Mouse (Mus musculus): Measurements from ENCODE around the gene Dgke. TPM values are rescaled to one million over a fixed set of nuclear protein-coding genes. Genes with fewer than 3 reads are reported as not detected.

Dgke gene
- polyA plus RNA-seq, 1 experiment from 2014 or later: 10.6 TPM

DNA sequence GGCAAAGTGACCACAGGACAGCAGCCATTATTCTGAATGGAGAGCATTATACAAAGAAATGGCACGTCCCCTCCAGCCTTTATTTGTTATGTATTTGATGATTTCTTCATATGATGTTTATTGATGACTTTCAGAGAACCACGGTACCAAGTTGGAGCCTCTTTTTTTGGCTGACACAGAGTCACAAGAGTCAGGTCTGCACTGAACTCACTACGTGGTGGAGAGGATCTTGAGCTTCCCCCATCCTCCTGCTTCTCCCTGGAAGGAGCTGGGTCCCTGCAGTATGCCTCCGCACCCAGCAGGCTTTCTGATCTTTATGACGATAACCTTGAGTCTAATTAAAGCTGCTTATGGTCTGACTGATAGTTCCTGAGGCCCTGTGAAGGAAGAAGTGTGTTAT lies 4.9 kb upstream of the Dgke start:
- H3K4me3 ChIP-seq: no peak overlapping the region
- H3K27ac ChIP-seq: no peak overlapping the region
- H3K4me2 ChIP-seq (replicated peaks): no peak overlapping the region
- peaks cover 5% of the 10 kb centered on the region; the same call in 1 of the 2 replicates for H3K4me1 ChIP-seq
- ATAC-seq (ENCODE audit: low FRiP score): no peak
- no peak overlapping the region for H3K9ac ChIP-seq
- no peaks in the 10 kb centered on the region for H3K36me3 ChIP-seq
- H3K27me3 ChIP-seq: no peaks in the 10 kb centered on the region
- WGBS: 79% methylated on average over 5 of the region's 5 CpGs
- H3K9me3 ChIP-seq (replicated peaks): no peaks in the 10 kb centered on the region

DNA sequence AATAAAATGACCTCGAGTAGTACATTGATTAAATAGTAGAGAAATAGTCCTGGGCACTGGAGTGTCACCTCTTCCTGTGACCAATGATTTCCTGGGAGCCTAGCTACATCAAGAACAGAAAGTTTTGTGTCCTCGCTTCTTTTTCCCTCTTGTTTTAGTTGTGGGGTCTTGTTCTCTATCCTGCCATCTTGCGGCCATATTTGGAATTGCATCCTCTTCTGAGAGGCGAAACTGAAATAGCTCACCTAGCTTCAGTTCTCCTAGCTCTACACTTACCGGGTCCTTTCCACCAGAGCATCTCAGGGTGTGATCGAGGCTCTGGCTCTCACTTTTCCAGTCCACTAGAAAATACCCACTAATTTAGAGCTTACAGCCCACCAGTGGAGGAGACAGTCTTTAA lies 2.7 kb upstream of the Dgke start:
- Histone ChIP-seq H3K4me3 (no peak overlapping the region), H3K36me3 (no peaks in the 10 kb centered on the region), H3K4me2 (replicated peaks) (no peak overlapping the region), H3K27ac (no peak overlapping the region), H3K4me1 (no peaks in the 10 kb centered on the region), H3K27me3 (no peaks in the 10 kb centered on the region), H3K9me3 (replicated peaks) (0 out of 2 replicates have a peak, but pooled peaks cover 5% of the 10 kb centered on the region), H3K9ac (no peak overlapping the region)
- WGBS: 25% methylated on average over 6 of the region's 6 CpGs
- no peak for ATAC-seq (ENCODE audit: low FRiP score)

DNA sequence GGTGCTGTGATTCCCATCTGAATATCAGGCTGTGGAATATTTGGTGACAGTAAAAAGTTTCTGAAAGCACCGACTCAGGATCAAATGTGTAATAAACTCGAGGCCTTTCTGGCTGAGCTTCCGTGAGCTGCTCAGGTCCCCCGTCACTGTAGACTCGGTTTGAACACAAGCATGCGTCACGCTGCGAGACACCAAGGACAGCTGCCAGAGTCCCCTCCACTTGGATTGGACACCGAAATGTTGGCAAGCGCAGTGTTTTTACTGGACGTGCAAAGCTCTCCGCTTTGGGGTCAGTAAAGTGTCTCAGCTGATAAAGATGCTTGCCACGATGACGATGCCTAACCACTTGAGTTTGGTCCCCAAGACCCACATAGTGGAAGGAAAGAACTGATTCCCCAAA lies 2.0 kb upstream of the Dgke start:
- no peak overlapping the region for H3K27ac ChIP-seq
- no peaks in the 10 kb centered on the region for H3K36me3 ChIP-seq
- no peak for ATAC-seq (ENCODE audit: low FRiP score)
- WGBS: 97% methylated on average over 14 of the region's 14 CpGs
- no peak overlapping the region for H3K9ac ChIP-seq
- H3K4me1 ChIP-seq: no peaks in the 10 kb centered on the region
- no peak overlapping the region for H3K4me3 ChIP-seq
- no peak overlapping the region for H3K4me2 ChIP-seq (replicated peaks)
- 0 out of 2 replicates have a peak, but pooled peaks cover 5% of the 10 kb centered on the region for H3K9me3 ChIP-seq (replicated peaks)
- no peaks in the 10 kb centered on the region for H3K27me3 ChIP-seq

DNA sequence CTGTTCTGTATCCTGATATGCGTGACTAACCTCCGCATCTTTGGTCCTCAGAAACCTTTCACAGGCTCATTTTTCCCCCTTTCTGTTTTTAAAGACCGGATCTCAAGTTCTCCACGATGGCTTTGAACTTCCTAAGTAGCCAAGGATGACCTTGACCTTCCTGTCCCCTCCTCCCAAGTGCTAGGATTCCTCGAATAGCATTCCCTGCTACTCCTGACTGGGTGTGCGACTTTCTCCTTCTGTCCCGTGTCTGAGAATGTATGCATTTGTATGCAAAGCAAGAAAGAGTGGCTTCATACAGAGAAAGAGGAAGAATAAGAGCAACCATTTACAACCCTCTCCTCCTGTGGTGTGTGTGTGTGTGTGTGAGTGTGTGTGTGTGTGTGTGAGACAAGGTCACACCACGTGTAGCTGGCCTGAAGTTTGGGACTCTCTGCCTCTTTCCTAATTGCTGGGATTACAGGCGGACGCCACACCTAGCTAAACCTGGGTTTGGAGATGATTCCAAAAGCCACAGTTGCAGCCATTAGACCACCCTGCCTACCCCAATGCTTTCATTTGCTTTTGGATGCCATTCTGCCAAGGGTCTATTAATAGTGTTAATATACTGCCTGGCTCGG lies 1.3 kb upstream of the Dgke start:
- H3K36me3 ChIP-seq: no peaks in the 10 kb centered on the region
- 0 out of 2 replicates have a peak, but pooled peaks cover 5% of the 10 kb centered on the region for H3K9me3 ChIP-seq (replicated peaks)
- no peak overlapping the region for H3K4me2 ChIP-seq (replicated peaks)
- no peak for ATAC-seq (ENCODE audit: low FRiP score)
- H3K9ac ChIP-seq: no peak overlapping the region
- H3K4me1 ChIP-seq: no peaks in the 10 kb centered on the region
- no peak overlapping the region for H3K27ac ChIP-seq
- no peak overlapping the region for H3K4me3 ChIP-seq
- H3K27me3 ChIP-seq: no peaks in the 10 kb centered on the region
- WGBS: 63% methylated on average over 11 of the region's 11 CpGs

DNA sequence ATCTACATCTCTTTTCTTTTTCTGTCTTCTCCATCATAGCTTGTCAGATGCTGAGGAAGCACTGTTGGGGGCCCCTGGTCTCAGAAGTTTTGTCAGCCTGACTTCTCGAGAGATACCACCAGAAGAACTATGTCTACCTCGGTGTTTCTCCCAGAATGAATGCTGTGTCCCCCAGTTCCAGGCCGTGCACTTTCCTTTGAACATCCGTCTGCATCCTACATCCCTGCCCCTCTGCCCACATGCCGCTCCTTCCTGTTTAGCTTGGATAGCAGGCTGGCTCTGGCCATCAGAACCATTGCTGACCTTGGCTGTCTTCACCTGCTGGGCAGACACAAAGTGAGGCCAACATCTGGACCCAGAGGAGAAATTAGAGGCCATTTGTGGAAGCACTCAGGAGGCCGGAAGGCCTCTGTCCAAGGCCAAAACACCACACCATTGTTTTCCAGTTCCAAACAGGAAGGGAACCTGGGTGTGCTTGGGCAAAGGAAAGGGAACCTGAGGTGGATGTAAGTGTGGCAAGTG lies 712 bp upstream of the Dgke start:
- Histone ChIP-seq H3K9ac (no peak overlapping the region), H3K9me3 (replicated peaks) (0 out of 2 replicates have a peak, but pooled peaks cover 5% of the 10 kb centered on the region), H3K4me3 (no peak overlapping the region), H3K27me3 (no peaks in the 10 kb centered on the region), H3K27ac (no peak overlapping the region), H3K4me2 (replicated peaks) (no peak overlapping the region), H3K36me3 (no peaks in the 10 kb centered on the region), H3K4me1 (no peaks in the 10 kb centered on the region)
- no peak for ATAC-seq (ENCODE audit: low FRiP score)
- 61% methylated on average over 6 of the region's 6 CpGs for WGBS

DNA sequence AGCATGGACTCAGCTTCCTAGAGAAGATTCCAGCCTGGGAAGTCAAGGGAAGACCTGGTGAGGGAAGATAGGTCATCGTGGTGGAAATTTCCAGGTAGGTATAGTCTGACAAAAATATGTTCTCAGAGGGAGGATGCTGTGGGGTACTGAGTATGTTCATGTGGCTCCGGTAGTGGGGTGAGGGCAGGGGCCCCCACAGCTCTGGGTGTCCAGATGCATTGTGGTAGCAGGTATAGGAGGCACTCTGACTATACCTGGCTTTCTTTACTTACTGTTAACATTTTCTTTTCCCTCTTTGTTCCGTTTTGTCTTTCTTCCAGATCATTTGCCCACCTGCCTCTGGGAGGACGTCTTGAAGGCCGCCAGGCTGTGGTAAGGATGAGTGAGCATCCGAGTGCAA lies 524 bp downstream of the Dgke start:
- Histone ChIP-seq H3K9me3 (replicated peaks) (0 out of 2 replicates have a peak, but pooled peaks cover 5% of the 10 kb centered on the region), H3K27ac (no peak overlapping the region), H3K9ac (no peak overlapping the region), H3K36me3 (no peaks in the 10 kb centered on the region), H3K27me3 (no peaks in the 10 kb centered on the region), H3K4me2 (replicated peaks) (no peak overlapping the region), H3K4me1 (no peaks in the 10 kb centered on the region), H3K4me3 (no peak overlapping the region)
- ATAC-seq (ENCODE audit: low FRiP score): no peak
- 87% methylated on average over 6 of the region's 6 CpGs for WGBS

DNA sequence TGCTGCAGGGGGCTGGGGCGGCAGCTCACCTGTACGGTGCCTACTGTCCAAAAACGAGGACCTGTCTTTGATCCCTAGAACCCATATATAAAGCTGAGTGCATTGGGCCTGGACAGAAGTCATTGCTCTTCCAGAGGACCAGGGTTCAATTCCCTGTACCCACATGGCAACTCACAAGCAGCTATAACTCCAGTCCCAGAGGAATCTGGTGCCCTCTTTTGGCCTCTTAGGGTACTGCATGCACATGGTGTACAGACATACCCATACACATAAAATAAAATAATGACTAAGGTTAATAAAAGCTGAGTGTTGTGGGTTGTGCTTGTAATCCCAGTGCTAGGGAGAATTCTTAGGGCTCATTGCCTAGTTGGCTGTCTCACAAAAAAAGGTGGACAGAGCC lies 1.4 kb downstream of the Dgke start:
- 98% methylated on average over 3 of the region's 3 CpGs for WGBS
- no peak for ATAC-seq (ENCODE audit: low FRiP score)

DNA sequence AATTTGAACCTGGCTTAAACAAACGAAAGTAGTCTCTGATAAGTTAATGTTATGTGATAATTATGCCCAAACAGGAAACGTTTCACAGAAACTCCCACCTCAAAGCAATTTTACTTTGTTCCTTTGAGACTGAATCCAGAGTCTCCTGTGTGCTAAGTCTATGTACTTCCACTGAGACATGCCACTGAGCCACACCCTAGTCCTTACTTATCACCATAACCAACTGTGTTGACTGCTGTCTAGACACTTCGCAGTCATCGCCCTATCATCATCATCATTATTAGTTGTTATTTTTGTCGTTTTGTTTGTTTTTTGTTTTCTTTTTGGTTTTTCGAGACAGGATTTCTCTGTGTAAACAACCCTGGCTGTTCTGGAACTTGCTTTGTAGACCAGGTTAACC lies 2.3 kb downstream of the Dgke start:
- Histone ChIP-seq H3K4me1 (peaks cover 7% of the 10 kb centered on the region), H3K36me3 (no peaks in the 10 kb centered on the region), H3K4me2 (replicated peaks) (no peak overlapping the region), H3K9ac (no peak overlapping the region), H3K27me3 (no peaks in the 10 kb centered on the region), H3K4me3 (no peak overlapping the region), H3K27ac (no peak overlapping the region), H3K9me3 (replicated peaks) (0 out of 2 replicates have a peak, but pooled peaks cover 5% of the 10 kb centered on the region)
- 92% methylated on average over 6 of the region's 6 CpGs for WGBS
- no peak for ATAC-seq (ENCODE audit: low FRiP score)

More for the DNA sequence above, 1.4 kb downstream of the Dgke start:
- Histone ChIP-seq H3K4me3 (no peak overlapping the region), H3K9ac (no peak overlapping the region), H3K4me2 (replicated peaks) (no peak overlapping the region), H3K36me3 (no peaks in the 10 kb centered on the region), H3K27me3 (no peaks in the 10 kb centered on the region), H3K9me3 (replicated peaks) (0 out of 2 replicates have a peak, but pooled peaks cover 5% of the 10 kb centered on the region), H3K4me1 (no peaks in the 10 kb centered on the region), H3K27ac (no peak overlapping the region)

DNA sequence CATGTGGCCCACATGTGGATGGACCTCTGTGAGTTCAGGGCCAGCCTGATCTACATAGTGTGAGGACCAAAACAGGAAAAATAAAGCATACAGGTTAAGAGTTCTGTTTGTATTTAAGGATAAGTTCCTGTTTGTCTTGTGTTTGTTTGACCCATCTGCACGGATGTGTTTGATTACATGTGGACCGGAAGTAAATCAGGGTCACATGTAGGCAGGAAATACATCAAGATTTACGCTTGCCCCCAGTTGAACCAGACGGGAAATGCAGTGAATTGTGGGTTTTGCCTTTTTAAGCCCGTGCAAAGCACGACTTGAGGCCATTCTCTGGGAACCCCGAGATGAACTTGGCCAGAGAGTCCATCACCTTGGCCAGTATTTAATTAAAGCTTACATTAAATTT lies 5.3 kb downstream of the Dgke start:
- Histone ChIP-seq H3K4me3 (no peak overlapping the region), H3K4me1 (peaks cover 22% of the 10 kb centered on the region), H3K9me3 (replicated peaks) (0 out of 2 replicates have a peak, but pooled peaks cover 5% of the 10 kb centered on the region), H3K27ac (no peak overlapping the region), H3K9ac (no peak overlapping the region), H3K27me3 (no peaks in the 10 kb centered on the region), H3K4me2 (replicated peaks) (no peak overlapping the region), H3K36me3 (no peaks in the 10 kb centered on the region)
- no peak for ATAC-seq (ENCODE audit: low FRiP score)
- 93% methylated on average over 7 of the region's 7 CpGs for WGBS

DNA sequence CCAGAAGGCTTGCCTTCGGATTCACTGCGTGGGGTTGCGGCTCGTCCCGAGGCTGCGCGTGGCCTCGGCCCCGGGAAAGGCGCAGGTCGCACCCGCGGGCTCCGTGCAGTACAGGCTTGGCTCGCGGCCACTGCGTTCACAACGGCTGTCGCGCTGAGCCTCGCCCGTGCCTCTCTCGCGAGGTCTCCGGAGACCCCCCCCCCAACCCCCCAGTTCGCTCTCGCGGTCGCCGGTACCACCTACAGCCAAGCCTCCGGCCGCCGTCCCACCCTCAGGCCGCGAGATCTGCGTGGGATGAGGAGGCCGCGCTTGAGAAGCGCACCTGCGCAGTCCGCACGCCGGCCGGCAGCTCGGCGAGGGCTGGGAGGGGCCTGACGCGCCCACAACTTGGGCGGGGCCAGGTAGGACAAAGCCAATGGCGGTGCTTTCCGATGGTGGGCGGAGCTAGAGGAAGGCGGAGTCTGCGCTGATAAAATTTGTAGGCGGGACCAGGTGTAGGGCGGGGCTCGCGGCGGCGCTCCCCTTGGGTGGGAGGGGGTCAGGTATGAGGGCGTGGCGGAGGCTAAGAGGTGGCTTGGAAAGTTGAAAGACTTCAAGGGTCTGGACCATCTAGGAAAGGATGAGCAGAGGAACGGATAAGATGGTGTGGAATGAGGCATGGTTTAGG lies 6.1 kb downstream of the Dgke start:
- Histone ChIP-seq H3K36me3 (no peaks in the 10 kb centered on the region), H3K27me3 (no peaks in the 10 kb centered on the region), H3K4me3 (peak overlapping the region; percentile 69), H3K9me3 (replicated peaks) (0 out of 2 replicates have a peak, but pooled peaks cover 5% of the 10 kb centered on the region), H3K4me1 (peaks cover 22% of the 10 kb centered on the region), H3K9ac (peak overlapping the region; percentile 73), H3K4me2 (replicated peaks) (peak overlapping the region; percentile 86), H3K27ac (peak overlapping the region; percentile 62)
- ATAC-seq (ENCODE audit: low FRiP score): peak; percentile 95
- under 1% methylated on average over 62 of the region's 63 CpGs for WGBS

DNA sequence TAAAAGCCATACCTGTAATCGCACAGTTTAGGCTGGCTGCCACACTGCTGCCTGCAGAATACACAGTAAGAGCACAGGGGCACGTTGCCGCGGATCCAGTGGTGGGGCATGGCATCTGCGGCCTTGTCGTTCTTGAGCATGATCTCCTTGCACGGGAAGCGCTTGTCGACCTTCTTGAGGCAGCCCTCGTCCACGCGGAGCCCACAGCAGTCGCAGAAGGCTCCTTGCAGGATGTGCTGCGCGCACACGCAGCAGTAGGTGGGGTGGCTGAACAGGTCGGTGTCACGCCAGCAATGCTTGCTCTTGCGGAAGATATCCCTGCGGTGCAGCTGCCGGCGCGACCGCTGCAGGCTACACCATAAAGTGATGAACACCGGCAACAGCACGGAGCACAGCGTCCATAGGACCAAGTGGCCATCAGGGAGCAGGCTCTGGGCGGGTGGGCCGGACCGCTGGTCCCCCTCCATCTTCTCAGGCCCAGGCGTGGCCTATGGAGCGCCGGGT lies 6.7 kb downstream of the Dgke start:
- H3K9ac ChIP-seq: peak overlapping the region; percentile 73
- H3K4me2 ChIP-seq (replicated peaks): peak overlapping the region; percentile 86
- H3K27ac ChIP-seq: peak overlapping the region; percentile 62
- WGBS: under 1% methylated on average over 33 of the region's 33 CpGs
- no peaks in the 10 kb centered on the region for H3K9me3 ChIP-seq (replicated peaks)
- ATAC-seq (ENCODE audit: low FRiP score): peak; percentile 87
- H3K27me3 ChIP-seq: no peaks in the 10 kb centered on the region
- no peaks in the 10 kb centered on the region for H3K36me3 ChIP-seq
- H3K4me1 ChIP-seq: peaks cover 22% of the 10 kb centered on the region
- H3K4me3 ChIP-seq: peak overlapping the region; percentile 69

DNA sequence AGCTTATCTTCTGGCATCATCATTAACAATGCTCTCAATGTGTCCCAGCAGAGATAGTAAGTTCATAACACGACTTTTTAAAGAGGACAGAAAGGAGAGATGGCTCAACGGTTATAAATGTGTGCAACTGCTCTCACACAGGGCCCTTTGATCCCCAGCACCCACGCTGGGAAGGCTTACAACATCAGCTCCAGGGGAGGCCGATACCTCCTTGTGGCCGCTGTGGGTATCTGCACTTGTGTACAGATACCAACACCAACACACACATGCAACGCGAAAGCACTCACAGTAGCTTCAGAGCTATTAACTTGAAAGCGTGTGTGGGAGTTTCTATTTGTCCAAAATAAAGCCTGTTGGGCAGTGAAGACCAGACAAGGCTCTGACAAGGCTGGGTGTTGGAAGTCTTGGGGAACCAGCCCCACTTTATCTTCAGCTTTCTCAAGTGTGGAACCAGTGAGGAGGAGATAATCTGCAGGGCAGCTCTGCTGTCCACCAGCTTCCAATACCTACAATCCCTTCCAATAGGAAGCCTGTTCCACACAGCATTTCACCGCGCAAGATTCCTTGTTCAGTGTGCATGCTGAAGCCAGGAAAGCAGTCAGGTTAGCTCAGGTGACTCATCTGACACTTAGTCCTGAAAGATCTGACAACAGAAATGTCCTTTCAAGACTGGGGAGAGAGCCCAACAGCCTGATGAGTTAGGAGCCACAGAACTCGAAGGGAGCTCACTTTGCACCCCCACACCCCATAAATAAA lies 8.0 kb downstream of the Dgke start:
- no peak for ATAC-seq (ENCODE audit: low FRiP score)
- no peaks in the 10 kb centered on the region for H3K9me3 ChIP-seq (replicated peaks)
- no peak overlapping the region for H3K27ac ChIP-seq
- 0 out of 2 replicates have a peak overlapping the region, but pooled peaks have one; percentile 73 for H3K9ac ChIP-seq
- peak overlapping the region; percentile 86 for H3K4me2 ChIP-seq (replicated peaks)
- no peaks in the 10 kb centered on the region for H3K27me3 ChIP-seq
- peak overlapping the region; percentile 69; the same call in 1 of the 2 replicates for H3K4me3 ChIP-seq
- peaks cover 5% of the 10 kb centered on the region; the same call in 1 of the 2 replicates for H3K36me3 ChIP-seq
- H3K4me1 ChIP-seq: peaks cover 22% of the 10 kb centered on the region
- 80% methylated on average over 11 of the region's 11 CpGs for WGBS

Measured in hindbrain, embryonic 12.5 days (tissue).